Mouse (Mus musculus): ENCODE measurements around the gene Olfr156.
"Not testable (repeated sequence)": the region's sequence is repeated elsewhere in the genome, so short reads cannot be mapped to it uniquely, and the experiment has no call there.

The Olfr156 gene

DNA sequence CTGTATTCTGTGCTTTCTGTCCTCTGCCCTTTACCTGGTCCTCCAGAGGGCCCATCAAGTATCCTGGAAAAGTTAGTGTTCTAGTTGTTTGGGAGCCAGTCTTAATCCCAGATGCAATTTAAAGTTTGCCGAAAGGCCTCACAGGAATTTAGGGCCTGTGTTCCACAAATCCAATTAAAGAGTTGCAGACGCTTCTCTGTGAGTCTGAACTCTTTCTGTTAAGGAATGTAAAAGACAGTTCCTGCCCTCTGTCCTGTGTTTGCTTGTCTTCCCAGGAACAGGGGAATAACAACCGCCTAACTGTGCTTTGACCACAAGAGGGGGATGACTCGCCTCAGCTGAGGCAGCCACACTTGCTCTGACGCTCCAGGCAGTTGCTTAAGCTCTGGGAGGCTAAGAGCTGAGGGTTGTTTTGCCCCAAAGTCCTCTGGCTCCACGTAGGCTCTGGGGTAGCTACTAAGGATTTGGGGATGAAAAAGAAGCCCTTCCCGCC lies at the start of gene Olfr156:
Olfr156 (minus strand) TSS at position 51 of the 493 bp plus-strand sequence.
- DNase-seq (ENCODE audit: low read depth in 1 of 2, low spot score in 2 of 2): no peak

DNA sequence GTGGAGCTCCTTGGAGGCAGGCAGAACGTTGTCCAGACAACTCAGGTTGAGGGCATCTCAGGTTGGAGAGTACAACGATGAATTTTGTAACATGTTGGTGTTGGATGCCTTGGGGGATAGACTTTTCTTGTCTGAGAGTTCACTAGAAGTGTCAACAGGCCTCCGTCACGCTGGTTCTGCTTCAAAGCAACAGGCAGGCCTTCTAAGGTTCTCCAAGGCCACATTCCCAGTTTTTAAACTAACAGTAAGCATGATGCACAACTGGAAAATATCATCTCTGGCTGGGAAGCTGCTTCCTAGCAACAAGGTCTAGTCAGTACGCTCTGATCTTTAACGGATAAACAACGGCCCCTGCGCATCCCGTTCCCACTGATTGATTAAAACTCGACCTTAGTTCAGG lies 46.1 kb upstream of the Olfr156 start:
- DNase-seq (ENCODE audit: low read depth in 1 of 2, low spot score in 2 of 2): no peak

DNA sequence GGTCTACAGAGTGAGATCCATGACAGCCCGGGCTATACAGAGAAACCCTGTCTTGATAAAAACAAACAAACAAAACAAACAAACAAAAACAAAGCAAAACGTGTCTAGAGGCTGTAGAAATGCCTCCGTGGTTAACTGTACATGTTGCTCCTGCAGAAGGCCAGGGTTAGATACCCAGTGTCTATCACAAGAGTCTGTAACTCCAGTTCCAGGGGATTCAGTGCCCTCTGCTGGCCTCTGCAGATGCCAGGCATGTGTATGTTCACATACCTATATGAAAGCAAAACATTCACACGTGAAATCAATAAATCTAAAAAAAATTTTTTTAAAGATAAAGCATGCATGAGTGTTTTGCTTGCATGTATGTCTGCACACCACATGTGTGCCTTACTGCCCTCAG lies 39.6 kb upstream of the Olfr156 start:
- no peak for DNase-seq (ENCODE audit: low read depth in 1 of 2, low spot score in 2 of 2)

DNA sequence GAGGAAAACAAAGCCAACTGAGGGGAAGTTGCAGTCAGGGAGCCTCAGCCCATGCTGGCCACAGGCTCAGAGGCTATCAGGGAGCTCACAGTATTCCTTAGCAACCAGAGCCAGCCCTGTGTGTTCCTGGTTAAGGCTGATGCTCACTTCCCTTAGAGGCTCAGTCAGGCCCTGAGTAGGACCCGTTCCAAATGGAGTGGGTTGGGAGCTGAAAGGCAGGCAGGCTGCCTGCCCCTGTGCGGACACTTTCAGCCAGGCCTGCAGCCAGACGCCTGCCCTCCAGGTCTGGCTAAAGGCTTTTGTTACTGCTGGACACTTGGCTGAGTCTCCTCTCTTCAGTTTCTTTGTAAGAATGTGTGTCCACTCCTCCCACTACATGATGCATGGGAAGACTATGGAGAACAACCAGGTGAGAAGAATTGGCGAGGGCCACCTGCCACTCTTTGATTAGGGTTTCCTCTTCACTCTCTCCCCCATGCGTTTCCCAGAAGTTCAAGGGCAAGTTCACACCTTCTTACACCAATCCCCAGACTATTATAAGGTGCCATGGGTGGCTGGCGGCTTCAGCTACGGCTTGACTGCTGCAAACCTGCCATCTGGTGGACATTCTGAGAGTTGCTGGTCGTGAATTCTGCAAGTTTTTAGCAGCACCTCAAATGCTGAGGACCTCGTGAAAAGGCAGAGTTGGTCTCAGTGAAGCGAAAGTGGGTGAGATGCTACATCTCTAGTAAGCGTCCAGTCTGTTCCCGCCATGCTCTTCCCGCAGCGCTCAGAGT lies 37.2 kb upstream of the Olfr156 start:
- no peak for DNase-seq (ENCODE audit: low read depth in 1 of 2, low spot score in 2 of 2)

DNA sequence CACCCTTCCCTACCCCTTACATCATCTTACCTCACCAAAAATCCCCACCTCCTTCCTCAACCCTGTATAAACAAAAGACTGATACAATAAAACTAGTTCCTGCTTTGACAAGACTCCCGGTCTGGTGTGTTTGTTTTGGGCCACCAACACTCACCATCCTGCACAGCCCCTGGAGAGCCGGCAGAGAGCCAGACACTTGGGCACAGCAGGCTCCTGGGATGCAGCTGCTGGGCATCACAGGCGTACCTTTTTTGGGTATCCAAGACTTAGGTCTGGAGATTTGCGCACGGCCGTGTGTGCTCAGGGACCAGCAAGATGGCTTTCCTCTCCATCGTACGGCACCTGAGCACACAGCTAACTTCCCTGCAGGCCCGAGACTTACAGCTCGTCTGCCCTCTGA lies 36.2 kb upstream of the Olfr156 start:
- DNase-seq (ENCODE audit: low read depth in 1 of 2, low spot score in 2 of 2): no peak

DNA sequence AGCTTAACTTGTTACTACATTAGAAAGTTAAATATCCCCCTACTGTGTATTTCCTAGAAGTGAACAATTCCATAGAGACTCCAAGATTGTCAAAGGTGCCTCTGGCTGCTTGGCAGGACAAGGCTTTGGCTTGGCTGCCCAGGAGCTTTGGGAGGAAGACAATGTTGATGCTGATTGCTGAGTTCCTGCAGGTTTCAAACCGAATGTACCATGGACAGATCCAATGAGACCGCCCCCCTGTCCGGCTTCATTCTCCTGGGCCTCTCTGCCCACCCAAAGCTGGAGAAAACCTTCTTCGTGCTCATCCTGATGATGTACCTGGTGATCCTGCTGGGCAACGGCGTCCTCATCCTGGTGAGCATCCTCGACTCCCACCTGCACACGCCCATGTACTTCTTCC lies 30.4 kb upstream of the Olfr156 start:
- DNase-seq (ENCODE audit: low read depth in 1 of 2, low spot score in 2 of 2): no peak

DNA sequence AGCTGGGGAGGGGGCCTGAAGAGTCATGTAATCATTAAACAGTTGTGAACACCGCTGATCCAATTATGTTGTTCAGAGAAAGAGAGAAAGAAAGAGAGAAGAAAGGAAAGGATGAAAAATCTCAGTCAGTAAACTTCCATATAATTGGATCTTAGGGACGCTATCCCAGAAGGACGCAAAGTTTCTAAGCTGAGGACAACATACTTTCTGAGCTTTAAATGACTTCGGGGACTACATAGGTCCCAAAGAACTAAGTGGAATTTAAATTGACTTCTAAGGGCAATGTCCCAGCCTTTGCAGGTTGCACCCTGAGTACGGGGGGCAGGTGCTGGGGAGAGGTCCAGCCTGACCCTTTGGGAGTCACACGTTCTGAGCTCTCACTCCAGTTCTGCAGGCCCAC lies 27.6 kb upstream of the Olfr156 start, which contains the start of gene Olfr155:
Olfr155 (plus strand) TSS at position 301 of the 400 bp plus-strand sequence.
- DNase-seq (ENCODE audit: low read depth in 1 of 2, low spot score in 2 of 2): no peak

DNA sequence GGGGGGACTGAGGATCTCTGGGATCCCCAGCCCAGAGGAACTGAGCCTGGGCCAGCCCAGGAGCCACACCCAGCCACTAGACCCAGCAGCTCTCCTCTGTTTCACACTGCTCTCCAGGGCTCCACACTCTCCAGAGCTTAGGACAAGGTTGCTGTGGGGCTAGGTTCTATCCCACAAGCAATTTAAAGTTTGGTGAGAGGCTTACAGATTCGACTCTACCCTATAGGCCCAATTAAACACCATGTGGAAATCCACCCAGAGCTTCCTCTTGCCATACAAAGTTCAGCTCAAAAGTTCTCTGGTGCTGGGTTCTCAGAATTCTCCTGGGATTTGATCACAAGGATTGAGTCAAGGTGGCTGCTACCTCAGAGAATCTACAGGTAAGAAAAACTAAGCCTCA lies 16.4 kb upstream of the Olfr156 start, which contains the start of gene Olfr157:
Olfr157 (minus strand) TSS at position 101 of the 400 bp plus-strand sequence.
- DNase-seq (ENCODE audit: low read depth in 1 of 2, low spot score in 2 of 2): no peak

DNA sequence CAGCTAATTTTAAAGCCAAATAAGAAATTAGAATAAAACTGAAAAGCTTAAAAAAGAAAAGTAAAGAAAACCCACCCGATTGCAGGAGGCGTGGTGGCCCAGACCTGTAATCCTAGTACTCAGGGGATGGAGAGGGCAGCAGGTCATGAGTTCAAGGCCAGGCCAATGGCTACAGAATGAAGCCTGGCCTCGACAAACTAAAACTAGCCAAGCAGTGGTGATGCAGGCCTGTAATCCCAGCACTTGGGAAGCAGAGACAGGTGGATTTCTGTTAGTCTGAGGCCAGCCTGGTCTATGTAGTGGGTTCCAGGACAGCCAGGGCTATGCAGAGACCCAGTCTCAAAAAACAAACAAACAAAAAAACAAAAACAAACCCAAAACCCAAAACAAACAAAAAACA lies 14.6 kb upstream of the Olfr156 start:
- DNase-seq (ENCODE audit: low read depth in 1 of 2, low spot score in 2 of 2): no peak

DNA sequence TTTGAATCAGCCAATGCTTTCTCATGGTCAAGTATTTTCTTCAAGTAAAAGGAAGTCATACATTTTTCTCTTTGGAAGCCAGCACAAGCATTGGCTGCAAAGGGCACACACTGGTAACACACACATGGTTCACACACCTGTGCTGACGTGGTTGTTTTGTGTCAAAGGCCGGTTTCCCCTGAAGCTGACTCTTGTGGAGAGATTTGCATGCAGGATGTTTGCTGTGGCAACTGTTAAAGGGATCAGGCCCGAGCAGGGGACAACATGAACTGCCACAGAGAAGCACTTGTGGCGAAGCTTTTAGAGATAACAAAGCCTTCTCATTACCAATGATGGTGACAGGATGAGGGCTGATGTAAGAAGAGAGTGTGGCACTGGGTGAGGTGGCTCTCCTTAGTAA lies 11.1 kb upstream of the Olfr156 start:
- no peak for DNase-seq (ENCODE audit: low read depth in 1 of 2, low spot score in 2 of 2)

DNA sequence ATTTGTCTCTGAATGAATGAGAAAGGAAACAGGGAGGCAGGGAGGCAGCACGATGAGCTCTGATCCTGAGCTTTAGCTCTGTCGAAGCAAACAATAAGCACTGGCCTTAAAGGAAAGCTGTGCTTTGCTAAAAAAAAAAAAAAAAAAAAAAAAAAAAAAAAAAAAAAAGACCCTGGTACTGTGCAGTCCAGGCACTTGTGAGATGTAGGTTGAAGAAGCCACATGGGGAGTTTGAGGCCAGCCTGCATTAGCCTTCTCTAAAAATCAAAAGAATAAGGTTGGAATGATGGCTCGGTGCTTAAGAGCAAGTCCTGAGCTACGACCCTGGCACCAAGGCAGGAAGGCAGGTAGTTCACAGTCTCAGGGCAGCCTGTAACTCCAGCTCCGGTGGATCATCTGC lies 10.1 kb upstream of the Olfr156 start:
- DNase-seq (ENCODE audit: low read depth in 1 of 2, low spot score in 2 of 2): no peak

DNA sequence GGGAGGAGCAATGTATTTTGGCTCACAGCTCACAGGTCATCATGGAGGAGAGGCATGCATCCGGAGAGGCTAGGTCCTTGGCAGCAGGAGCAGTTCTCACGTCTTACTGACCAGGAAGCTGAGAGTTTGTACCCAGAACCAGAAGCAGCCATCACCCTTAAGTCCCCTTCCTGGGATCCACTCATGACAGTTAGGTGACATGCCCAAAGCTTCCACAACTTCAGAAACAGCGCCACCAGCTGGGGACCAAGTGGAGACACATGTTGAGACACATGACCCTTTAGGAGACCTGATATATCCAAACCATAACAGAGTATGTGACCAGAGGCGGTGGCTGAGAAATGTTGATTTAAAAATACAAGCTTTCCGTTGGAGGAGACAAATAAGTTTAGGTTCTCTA lies 8.3 kb upstream of the Olfr156 start:
- DNase-seq (ENCODE audit: low read depth in 1 of 2, low spot score in 2 of 2): no peak

DNA sequence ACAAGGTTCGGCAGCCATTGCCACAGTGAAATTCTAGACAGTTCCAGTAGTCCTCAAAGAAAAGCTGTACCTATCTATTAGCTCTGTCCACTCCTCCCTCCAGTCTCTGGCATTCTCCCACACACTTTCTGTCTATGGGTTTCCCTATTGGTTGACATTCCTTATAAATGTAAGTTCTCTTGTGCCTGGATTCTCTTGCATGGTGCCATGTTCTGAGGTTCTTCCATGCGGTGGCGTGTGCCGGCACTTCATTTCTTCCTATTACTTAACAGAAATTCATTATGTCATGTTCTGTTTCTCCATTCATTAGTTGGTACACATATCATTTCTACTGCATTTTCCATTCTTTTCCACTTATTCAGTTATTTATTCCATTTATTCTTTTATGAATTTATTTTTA lies 5.1 kb upstream of the Olfr156 start:
- no peak for DNase-seq (ENCODE audit: low read depth in 1 of 2, low spot score in 2 of 2)

DNA sequence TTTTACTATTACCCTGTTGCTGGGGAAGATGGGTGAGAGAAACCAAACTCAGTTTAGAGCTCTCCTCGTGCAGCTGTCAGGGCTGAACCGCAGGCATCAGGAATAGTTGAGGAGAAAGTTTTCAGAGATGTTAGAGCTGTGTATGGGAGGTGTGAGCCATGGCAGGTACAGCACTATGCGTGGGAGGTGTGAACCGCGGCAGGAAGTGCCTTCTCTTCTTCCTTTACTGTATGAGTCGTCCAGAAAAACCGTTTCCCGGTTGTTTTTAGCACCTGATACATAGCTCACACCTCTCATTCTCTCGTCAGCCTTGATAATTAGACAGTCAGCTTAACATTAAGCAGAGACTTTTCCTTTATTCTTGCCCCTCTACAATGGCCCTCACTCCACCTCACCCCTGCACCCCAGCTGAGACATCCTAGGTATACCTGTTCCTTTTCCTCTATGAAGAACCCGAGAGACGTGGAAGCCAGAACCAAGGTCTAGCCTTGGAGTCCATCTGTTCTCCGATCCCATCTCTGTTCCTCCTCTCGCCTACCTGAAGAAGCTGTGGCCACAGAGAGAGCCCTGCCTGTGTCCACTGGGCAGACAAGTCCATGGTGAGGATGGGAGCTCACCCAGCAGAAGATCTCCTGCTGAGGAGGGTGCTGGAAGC lies 672 bp downstream of the Olfr156 start:
- no peak for DNase-seq (ENCODE audit: low read depth in 1 of 2, low spot score in 2 of 2)

DNA sequence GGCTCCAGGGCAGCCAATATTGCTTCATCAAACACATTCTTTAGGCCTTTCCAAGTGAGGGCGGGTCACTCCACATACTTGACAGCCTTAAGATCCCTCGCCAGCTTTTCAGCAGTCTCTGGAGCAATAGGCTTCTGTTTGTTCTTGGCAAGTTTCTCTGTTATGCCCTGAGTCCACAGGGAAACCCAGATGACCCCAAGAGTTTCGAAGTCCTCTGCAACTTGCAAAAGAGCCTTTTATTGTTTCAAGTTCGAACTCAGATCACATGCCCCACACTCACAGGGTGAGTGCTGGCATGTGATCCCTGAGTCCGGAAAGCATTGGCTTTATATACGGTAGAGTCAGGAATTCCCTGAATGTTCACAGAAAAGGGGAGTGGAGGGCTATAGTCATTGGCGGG lies 24.8 kb downstream of the Olfr156 start:
- DNase-seq (ENCODE audit: low read depth in 1 of 2, low spot score in 2 of 2): no peak

DNA sequence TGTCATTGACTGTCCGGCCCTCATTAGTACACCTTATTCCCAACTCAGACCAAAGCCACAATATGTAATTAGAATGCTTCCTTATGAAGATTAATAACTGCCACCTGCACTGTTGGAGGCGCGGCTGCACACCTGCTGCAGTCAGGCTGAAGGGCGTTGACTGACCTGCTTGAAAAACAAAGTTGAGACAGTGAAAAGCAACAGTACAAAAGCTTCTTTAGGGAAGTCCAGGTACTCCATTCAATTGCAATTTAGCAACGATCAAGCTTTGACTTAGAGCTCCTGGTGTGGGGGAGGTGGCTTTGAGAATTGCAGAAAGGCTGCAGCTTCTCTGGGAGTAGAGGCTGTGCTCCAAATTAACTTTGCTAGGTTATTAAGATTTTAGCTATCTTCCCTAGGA lies 27.9 kb downstream of the Olfr156 start:
- not testable (repeated sequence) for DNase-seq (ENCODE audit: low read depth in 1 of 2, low spot score in 2 of 2)

DNA sequence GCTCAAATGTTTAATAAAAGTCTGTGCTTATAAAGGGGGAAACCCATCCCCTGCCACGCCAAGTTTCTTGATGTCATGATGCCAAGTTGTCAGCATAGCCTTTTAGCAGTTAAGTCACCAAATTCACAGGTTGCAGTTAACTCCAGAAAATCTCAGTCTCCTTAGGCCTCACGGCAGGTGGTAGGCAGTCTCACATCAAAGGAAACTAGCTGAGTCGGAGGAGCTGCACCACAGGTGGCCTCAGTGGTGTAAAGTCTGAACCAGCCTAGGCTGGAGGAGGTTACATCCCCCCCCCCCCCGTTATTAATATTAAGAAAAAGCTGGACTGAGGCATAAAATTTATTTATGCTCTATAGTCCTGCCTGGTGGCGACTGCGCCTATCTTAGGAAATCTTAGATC lies 28.4 kb downstream of the Olfr156 start:
- no peak for DNase-seq (ENCODE audit: low read depth in 1 of 2, low spot score in 2 of 2)

DNA sequence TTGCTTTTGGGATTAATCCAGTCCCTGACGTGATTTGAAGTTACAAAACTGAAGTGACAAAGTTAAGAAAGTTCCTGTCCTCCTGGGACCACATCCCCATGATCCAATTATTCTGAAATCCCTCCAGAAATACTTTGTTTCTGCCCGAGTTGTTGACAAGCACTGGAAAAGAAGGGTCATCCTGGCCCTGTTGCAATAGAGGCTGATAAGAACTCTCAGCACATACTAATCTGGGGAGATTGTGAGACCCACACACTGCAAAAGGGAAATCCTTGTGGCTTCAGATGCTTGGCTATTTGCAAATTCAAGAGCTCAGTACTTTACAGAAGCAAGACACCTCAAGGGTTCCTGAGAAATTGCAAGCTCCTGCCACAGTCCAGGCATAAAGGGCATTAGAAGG lies 51.4 kb downstream of the Olfr156 start:
- DNase-seq (ENCODE audit: low read depth in 1 of 2, low spot score in 2 of 2): no peak

DNA sequence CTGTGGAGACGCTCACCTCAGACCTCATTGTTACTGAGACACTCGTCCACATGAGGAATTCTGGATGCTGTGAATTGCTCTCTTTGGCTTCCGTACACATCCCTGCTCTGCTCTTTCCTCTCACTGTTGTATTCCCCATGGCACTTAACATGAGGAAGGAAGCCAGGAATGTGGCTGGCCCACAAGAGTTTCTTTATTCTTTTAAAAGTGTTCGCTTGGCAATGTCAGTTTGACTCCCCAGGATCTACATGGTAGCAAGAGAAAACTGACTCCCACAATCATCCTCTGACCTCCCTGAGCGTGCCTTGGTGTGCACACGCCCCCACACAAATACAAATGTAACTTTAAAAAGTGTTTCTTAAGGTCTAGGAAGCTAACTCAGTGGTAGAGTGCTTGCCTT lies 52.1 kb downstream of the Olfr156 start:
- no peak for DNase-seq (ENCODE audit: low read depth in 1 of 2, low spot score in 2 of 2)

DNA sequence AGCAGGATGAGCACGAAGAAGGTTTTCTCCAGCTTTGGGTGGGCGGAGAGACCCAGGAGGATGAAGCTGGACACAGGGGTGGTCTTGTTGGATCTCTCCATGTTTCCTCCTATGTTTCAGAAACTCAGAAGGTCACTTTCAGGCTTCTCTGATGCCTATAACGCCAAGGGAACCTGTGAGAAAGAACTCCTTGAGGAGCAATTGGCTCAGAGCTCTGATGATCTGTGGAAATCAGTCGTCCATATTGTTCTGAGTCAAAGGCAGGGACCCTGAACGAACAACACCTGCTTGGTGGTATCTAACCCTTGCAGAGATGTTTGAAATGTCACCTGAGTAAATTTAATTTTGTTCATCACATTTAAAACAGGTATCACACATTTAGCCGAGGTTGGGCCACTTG lies 52.8 kb downstream of the Olfr156 start, which contains the start of gene Olfr159:
Olfr159 (minus strand) TSS at position 101 of the 400 bp plus-strand sequence.
- no peak for DNase-seq (ENCODE audit: low read depth in 1 of 2, low spot score in 2 of 2)

All from monocyte, adult 2 months (primary cell).